Mouse (Mus musculus): ENCODE data around the gene Camp. TPM values are rescaled to one million over a fixed set of nuclear protein-coding genes. Genes with fewer than 3 reads are reported as not detected.

Gene Camp
- total and polyA plus RNA-seq, 3 experiments = 0.13 TPM; not detected in 2

DNA sequence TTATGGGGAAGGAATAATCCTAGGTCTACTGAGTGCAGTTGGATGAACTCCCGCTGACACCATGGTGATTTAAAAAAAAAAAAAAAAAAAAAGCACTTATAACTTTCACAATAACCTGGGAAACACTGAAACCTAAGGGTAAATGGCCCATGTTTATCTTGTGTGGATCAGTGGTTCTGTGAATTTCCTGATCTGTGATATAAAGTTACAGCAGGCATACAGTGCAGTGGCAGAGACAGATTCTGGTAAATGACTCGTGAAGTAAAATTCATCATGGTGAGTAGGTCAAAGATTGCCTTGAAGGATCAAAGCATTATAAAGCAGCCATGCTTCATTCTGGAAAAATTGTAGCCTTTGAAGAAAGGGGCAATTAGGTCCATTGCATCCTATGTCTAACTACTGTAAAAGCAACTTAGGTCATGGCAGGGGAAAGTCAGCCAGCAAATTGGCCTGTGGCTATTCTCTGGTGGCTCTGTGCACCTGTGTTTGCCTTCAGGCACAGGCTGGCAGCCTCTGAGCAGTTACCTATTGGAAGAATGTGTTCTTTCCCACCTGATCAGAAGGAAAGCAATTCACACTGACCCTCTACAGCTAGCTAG lies 42.6 kb downstream of the Camp start:
- Histone ChIP-seq H3K36me3 (ENCODE audit: control insufficient read depth in 1 of 2, insufficient read depth in 2 of 2, low read length in 2 of 2) (no peaks in the 10 kb centered on the region), H3K4me3 (ENCODE audit: control insufficient read depth in 1 of 2, insufficient read depth in 1 of 2, low read depth in 2 of 2, low read length in 2 of 2) (no peak overlapping the region), H3K9me3 (replicated peaks; ENCODE audit: insufficient read depth, low read length) (no peaks in the 10 kb centered on the region), H3K27ac (ENCODE audit: control insufficient read depth, low read depth, low read length) (no peak overlapping the region), H3K79me2 (ENCODE audit: control insufficient read depth, insufficient read depth, low read length, poor library complexity) (no peaks in the 10 kb centered on the region), H3K9ac (ENCODE audit: control insufficient read depth, low read depth, low read length, poor library complexity, severe bottlenecking) (no peak overlapping the region), H3K27me3 (ENCODE audit: control insufficient read depth in 1 of 2, insufficient read depth in 2 of 2, low read length in 2 of 2) (no peaks in the 10 kb centered on the region), H3K4me1 (ENCODE audit: control insufficient read depth in 1 of 2, insufficient read depth in 2 of 2, low read length in 2 of 2) (no peaks in the 10 kb centered on the region)
- TF ChIP-seq ELF1 (IDR thresholded peaks at IDR 0.05; ENCODE audit: low read depth, low read length) (no peak), ZKSCAN1 (IDR thresholded peaks at IDR 0.05; ENCODE audit: low read depth, low read length) (no peak), EP300 (IDR thresholded peaks at IDR 0.05; ENCODE audit: low read depth in 1 of 2, low read length in 2 of 2) (no peak), UBTF (IDR thresholded peaks at IDR 0.05; ENCODE audit: borderline replicate concordance, insufficient read depth, low read depth, low read length) (no peak), ZNF384 (IDR thresholded peaks at IDR 0.05; ENCODE audit: low read depth, low read length) (no peak), CTCF (IDR thresholded peaks at IDR 0.05 in 2 of 3, conservative IDR thresholded peaks at IDR 0.05 in 1 of 3; ENCODE audit: control insufficient read depth in 1 of 3, insufficient read depth in 1 of 3, low read depth in 2 of 3, low read length in 3 of 3, poor library complexity in 1 of 3, severe bottlenecking in 1 of 3) (no peak), ETS1 (IDR thresholded peaks at IDR 0.05; ENCODE audit: low read depth, low read length) (no peak), KAT2A (conservative IDR thresholded peaks at IDR 0.05; ENCODE audit: low read depth, low read length) (no peak), MAX (IDR thresholded peaks at IDR 0.05; ENCODE audit: low read length) (no peak), BHLHE40 (IDR thresholded peaks at IDR 0.05; ENCODE audit: borderline replicate concordance, low read depth, low read length) (no peak), MEF2A (IDR thresholded peaks at IDR 0.05; ENCODE audit: extremely low read depth, insufficient replicate concordance, low read depth, low read length, poor library complexity, severe bottlenecking) (no peak), MAFK (IDR thresholded peaks at IDR 0.05; ENCODE audit: borderline replicate concordance, low read depth, low read length) (no peak), NRF1 (IDR thresholded peaks at IDR 0.05; ENCODE audit: insufficient read depth, low read depth, low read length, poor library complexity, severe bottlenecking) (no peak), MYB (IDR thresholded peaks at IDR 0.05; ENCODE audit: low read depth, low read length) (no peak), E2F4 (IDR thresholded peaks at IDR 0.05; ENCODE audit: borderline replicate concordance, low read depth, low read length) (no peak), NELFE (IDR thresholded peaks at IDR 0.05; ENCODE audit: low read depth, low read length) (no peak)
- DNase-seq (ENCODE audit: low read depth, low spot score) = no peak

DNA sequence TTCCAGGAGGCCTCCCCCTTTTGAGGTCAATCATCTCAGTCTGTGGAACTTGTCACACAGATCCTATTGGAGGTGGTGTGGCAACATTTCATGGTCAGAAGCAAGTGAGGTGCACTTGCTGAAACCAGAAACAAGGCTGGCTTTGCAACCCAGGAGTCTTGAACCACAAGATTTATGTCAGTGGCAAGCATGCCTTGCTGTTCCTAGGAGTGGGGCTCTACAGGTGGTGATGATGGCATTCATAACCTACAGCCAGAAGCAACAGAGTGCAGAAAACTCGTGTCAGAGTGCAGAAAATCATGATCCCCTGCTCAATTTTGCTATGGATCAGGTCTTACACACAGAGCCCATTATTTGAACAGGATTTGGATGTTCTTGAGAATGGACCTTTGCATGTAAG lies 43.2 kb downstream of the Camp start:
- Histone ChIP-seq H3K36me3 (ENCODE audit: control insufficient read depth in 1 of 2, insufficient read depth in 2 of 2, low read length in 2 of 2) (no peaks in the 10 kb centered on the region), H3K9ac (ENCODE audit: control insufficient read depth, low read depth, low read length, poor library complexity, severe bottlenecking) (no peak overlapping the region), H3K27me3 (ENCODE audit: control insufficient read depth in 1 of 2, insufficient read depth in 2 of 2, low read length in 2 of 2) (no peaks in the 10 kb centered on the region), H3K9me3 (replicated peaks; ENCODE audit: insufficient read depth, low read length) (no peaks in the 10 kb centered on the region), H3K79me2 (ENCODE audit: control insufficient read depth, insufficient read depth, low read length, poor library complexity) (no peaks in the 10 kb centered on the region), H3K27ac (ENCODE audit: control insufficient read depth, low read depth, low read length) (no peak overlapping the region), H3K4me3 (ENCODE audit: control insufficient read depth in 1 of 2, insufficient read depth in 1 of 2, low read depth in 2 of 2, low read length in 2 of 2) (no peak overlapping the region), H3K4me1 (ENCODE audit: control insufficient read depth in 1 of 2, insufficient read depth in 2 of 2, low read length in 2 of 2) (no peaks in the 10 kb centered on the region)
- TF ChIP-seq NELFE (IDR thresholded peaks at IDR 0.05; ENCODE audit: low read depth, low read length) = no peak
- no peak for TF ChIP-seq E2F4 (IDR thresholded peaks at IDR 0.05; ENCODE audit: borderline replicate concordance, low read depth, low read length)
- TF ChIP-seq TBP (IDR thresholded peaks at IDR 0.05; ENCODE audit: low read depth, low read length) = no peak
- TF ChIP-seq USF1 (IDR thresholded peaks at IDR 0.05; ENCODE audit: low read depth, low read length) = no peak
- TF ChIP-seq ETS1 (IDR thresholded peaks at IDR 0.05; ENCODE audit: low read depth, low read length) = no peak
- TF ChIP-seq ELF1 (IDR thresholded peaks at IDR 0.05; ENCODE audit: low read depth, low read length) = no peak
- no peak for TF ChIP-seq POLR2AphosphoS2 (IDR thresholded peaks at IDR 0.05; ENCODE audit: low read length)
- TF ChIP-seq CHD2 (IDR thresholded peaks at IDR 0.05; ENCODE audit: low read length) = no peak
- no peak for TF ChIP-seq MAFK (IDR thresholded peaks at IDR 0.05; ENCODE audit: borderline replicate concordance, low read depth, low read length)
- TF ChIP-seq MXI1 (IDR thresholded peaks at IDR 0.05; ENCODE audit: low read depth, low read length) = no peak
- TF ChIP-seq MYB (IDR thresholded peaks at IDR 0.05; ENCODE audit: low read depth, low read length) = no peak
- no peak for TF ChIP-seq BHLHE40 (IDR thresholded peaks at IDR 0.05; ENCODE audit: borderline replicate concordance, low read depth, low read length)
- no peak for TF ChIP-seq MAZ (IDR thresholded peaks at IDR 0.05; ENCODE audit: low read depth, low read length)
- no peak for TF ChIP-seq TAL1 (IDR thresholded peaks at IDR 0.05; ENCODE audit: low read length)
- TF ChIP-seq EP300 (IDR thresholded peaks at IDR 0.05; ENCODE audit: low read depth in 1 of 2, low read length in 2 of 2) = no peak
- TF ChIP-seq RCOR1 (IDR thresholded peaks at IDR 0.05; ENCODE audit: low read depth, low read length) = no peak
- TF ChIP-seq SIN3A (IDR thresholded peaks at IDR 0.05; ENCODE audit: low read length) = no peak
- no peak for TF ChIP-seq UBTF (IDR thresholded peaks at IDR 0.05; ENCODE audit: borderline replicate concordance, insufficient read depth, low read depth, low read length)
- TF ChIP-seq USF2 (IDR thresholded peaks at IDR 0.05; ENCODE audit: borderline replicate concordance in 1 of 2, insufficient read depth in 1 of 2, low read depth in 1 of 2, low read length in 2 of 2) = no peak
- DNase-seq (ENCODE audit: low read depth, low spot score) = no peak

Data from MEL (cell line).